Mouse (Mus musculus) spleen, adult 10 weeks (tissue): ENCODE measurements around the gene Chmp1a. TPM values are rescaled to one million over a fixed set of nuclear protein-coding genes. Genes with fewer than 3 reads are reported as not detected.

Source experiments
- polyA plus RNA-seq: library from polyadenylated mRNA; stranded (reverse); fragments of 350-450 nt; fragmentation: Illumina TruSeq; extraction: RNeasy Lipid Tissue Mini Kit (QIAGEN cat#74804); gene quantifications from one replicate; pipeline ENCODE4 v1.2.3, GENCODE M21; 2015; ENCODE audit warnings: low replicate concordance; ENCODE audit not compliant: insufficient read depth

Chmp1a gene
- 61.1 TPM for polyA plus RNA-seq

GRCm38 (mm10) chr8:123212321-123213117 lies at the start of gene Chmp1a, which contains the start of gene Spata33:
TSS of gene Chmp1a (minus strand) at chr8:123212763.
TSS of gene Spata33 (plus strand) at chr8:123212832.

GRCm38 (mm10) chr8:123254099-123254885 lies 41.7 kb upstream of the Chmp1a start, which contains the start of the genes Zfp276 and Vps9d1:
TSS of gene Zfp276 (plus strand) at chr8:123254195.
TSS of gene Vps9d1 (minus strand) at chr8:123254348.

GRCm38 (mm10) chr8:123235520-123236497 lies 23.2 kb upstream of the Chmp1a start, which contains the start of gene Spata2l:
TSS of gene Spata2l (minus strand) at chr8:123236233.

GRCm38 (mm10) chr8:123224278-123225266 lies 12.0 kb upstream of the Chmp1a start, which contains the start of gene Cdk10:
TSS of gene Cdk10 (plus strand) at chr8:123224842.

GRCm38 (mm10) chr8:123185566-123186409 lies 26.8 kb downstream of the Chmp1a start, which contains the start of gene Dpep1:
TSS of gene Dpep1 (plus strand) at chr8:123186242.

GRCm38 (mm10) chr8:123157888-123158465 lies 54.6 kb downstream of the Chmp1a start, which contains the start of gene Sult5a1:
TSS of gene Sult5a1 (minus strand) at chr8:123158315.

Other genes with a start within 250 kb of the Chmp1a start
- gene Ankrd11, start 170.5 kb downstream of the Chmp1a start, polyA plus RNA-seq, result 95.4 TPM
- gene Spg7, start 149.8 kb downstream of the Chmp1a start, polyA plus RNA-seq, result 35.7 TPM
- gene Rpl13, start 110.4 kb downstream of the Chmp1a start, polyA plus RNA-seq, result 1,006 TPM
- gene Cpne7, start 95.4 kb downstream of the Chmp1a start, polyA plus RNA-seq, result 0.61 TPM
- 0.23 TPM for gene Sult5a1, start 54.4 kb downstream of the Chmp1a start, polyA plus RNA-seq
- 0.94 TPM for gene Dpep1, start 26.5 kb downstream of the Chmp1a start, polyA plus RNA-seq
- 0.19 TPM for gene Spata33, start 69 bp upstream of the Chmp1a start, polyA plus RNA-seq
- gene Cdk10, start 12.1 kb upstream of the Chmp1a start, polyA plus RNA-seq, result 41.7 TPM
- gene Spata2l, start 23.5 kb upstream of the Chmp1a start, polyA plus RNA-seq, result 2.1 TPM
- 11.3 TPM for gene Zfp276, start 41.4 kb upstream of the Chmp1a start, polyA plus RNA-seq
- 13.5 TPM for gene Vps9d1, start 41.6 kb upstream of the Chmp1a start, polyA plus RNA-seq
- gene Fanca, start 105.8 kb upstream of the Chmp1a start, polyA plus RNA-seq, result 22.2 TPM
- 0.28 TPM for gene Spire2, start 120.0 kb upstream of the Chmp1a start, polyA plus RNA-seq
- 390 TPM for gene Tcf25, start 161.0 kb upstream of the Chmp1a start, polyA plus RNA-seq
- gene Mc1r, start 194.3 kb upstream of the Chmp1a start, polyA plus RNA-seq, result not detected
- gene Tubb3, start 198.7 kb upstream of the Chmp1a start, polyA plus RNA-seq, result 0.48 TPM
- 10.7 TPM for gene Def8, start 210.8 kb upstream of the Chmp1a start, polyA plus RNA-seq